Mouse (Mus musculus): ENCODE results near the gene Mrpl52. TPM values are rescaled to one million over a fixed set of nuclear protein-coding genes. Genes with fewer than 3 reads are reported as not detected.
A peak's percentile ranks its signal among the peaks of the same experiment; 100 is the strongest.

The Mrpl52 gene
- 202 and 227 TPM in 2 replicates for polyA plus RNA-seq (2015; fragmentation: Nextera tagmentation; extraction: Ambion mirVana)

DNA sequence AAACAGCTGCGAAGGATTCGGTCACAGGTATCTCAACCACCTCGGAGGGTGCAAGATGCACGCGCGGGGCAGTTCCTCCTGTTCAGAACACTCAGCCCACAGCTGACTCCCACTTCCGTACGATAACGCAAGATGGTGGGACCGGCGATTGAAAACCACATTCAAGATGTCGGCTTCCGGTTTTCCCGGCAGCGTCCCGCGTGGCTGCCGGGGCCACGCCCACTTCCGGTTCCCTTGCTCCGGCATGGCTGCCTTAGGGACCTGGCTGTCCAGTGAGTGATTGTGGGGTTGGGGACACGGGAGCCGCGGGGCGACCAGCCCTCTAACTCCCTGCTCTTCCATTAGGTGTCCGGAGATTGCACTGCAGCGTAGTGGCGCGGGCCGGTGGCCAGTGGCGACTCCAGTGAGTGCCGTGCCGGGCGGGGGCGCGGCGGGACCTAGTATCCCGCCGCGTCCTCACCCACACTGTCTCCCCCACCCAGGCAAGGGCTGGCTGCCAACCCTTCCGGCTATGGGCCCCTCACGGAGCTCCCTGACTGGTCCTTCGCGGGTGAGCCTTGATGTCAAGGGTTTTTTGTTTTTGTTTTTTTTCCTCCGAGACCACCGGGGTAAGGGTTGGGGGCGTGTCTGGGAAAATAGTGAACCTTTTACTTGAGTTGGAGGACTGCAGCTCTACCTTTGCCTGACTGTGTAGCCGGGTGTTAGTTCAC, at the start of gene Mrpl52:
Gene Mrpl52 (plus strand): TSS at position 221 of the 710 bp plus-strand sequence.
- no peaks in the 10 kb centered on the region for H3K9me3 ChIP-seq (ENCODE audit: low read length)
- ATAC-seq (ENCODE audit: low FRiP score, low TSS enrichment): peak; percentile 74
- peak within 1 kb of the TSS; percentile 85 for H3K4me3 ChIP-seq (ENCODE audit: low read length)
- H3K4me1 ChIP-seq (ENCODE audit: insufficient read depth, low read length): peaks cover 26% of the 10 kb centered on the region
- H3K4me2 ChIP-seq (replicated peaks; ENCODE audit: low read depth, low read length): peak within 1 kb of the TSS; percentile 73
- peak within 1 kb of the TSS; percentile 91 for H3K27ac ChIP-seq (ENCODE audit: low read length)
- peak within 1 kb of the TSS; percentile 91 for H3K9ac ChIP-seq (replicated peaks; ENCODE audit: low read length)
- H3K36me3 ChIP-seq (ENCODE audit: insufficient read depth, low read length): 0 out of 2 replicates have a peak, but pooled peaks cover 9% of the 10 kb centered on the region
- no peaks in the 10 kb centered on the region for H3K27me3 ChIP-seq (ENCODE audit: insufficient read depth, low read length)
- WGBS: under 1% methylated on average over 47 of the region's 48 CpGs

DNA sequence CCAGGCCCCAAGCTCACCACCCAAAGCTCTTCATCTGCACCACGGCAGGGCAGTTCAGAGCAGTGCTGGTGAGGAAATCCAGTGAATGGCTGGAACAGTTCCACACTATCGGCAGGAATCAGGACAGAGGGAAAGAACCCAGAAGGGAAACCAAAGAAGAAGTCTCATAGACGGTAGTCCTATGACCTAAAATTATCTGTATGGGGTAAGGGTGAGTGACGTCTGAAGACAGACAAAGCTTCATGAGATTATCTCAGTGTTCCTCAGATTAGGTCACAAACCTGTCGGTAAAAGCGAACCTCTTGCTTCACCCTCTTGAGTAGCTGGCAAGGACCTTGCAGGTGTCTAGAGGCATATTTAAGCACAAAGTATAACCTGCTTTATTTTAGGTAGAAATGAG, 49.5 kb upstream of the Mrpl52 start:
- H3K4me1 ChIP-seq (ENCODE audit: insufficient read depth, low read length): peaks cover 25% of the 10 kb centered on the region
- H3K27me3 ChIP-seq (ENCODE audit: insufficient read depth, low read length): no peaks in the 10 kb centered on the region
- H3K27ac ChIP-seq (ENCODE audit: low read length): no peak overlapping the region
- H3K4me3 ChIP-seq (ENCODE audit: low read length): no peak overlapping the region
- no peak for ATAC-seq (ENCODE audit: low FRiP score, low TSS enrichment)
- no peaks in the 10 kb centered on the region for H3K36me3 ChIP-seq (ENCODE audit: insufficient read depth, low read length)
- no peak overlapping the region for H3K9ac ChIP-seq (replicated peaks; ENCODE audit: low read length)
- H3K4me2 ChIP-seq (replicated peaks; ENCODE audit: low read depth, low read length): no peak overlapping the region
- H3K9me3 ChIP-seq (ENCODE audit: low read length): no peaks in the 10 kb centered on the region
- 83% methylated on average over 6 of the region's 6 CpGs for WGBS

DNA sequence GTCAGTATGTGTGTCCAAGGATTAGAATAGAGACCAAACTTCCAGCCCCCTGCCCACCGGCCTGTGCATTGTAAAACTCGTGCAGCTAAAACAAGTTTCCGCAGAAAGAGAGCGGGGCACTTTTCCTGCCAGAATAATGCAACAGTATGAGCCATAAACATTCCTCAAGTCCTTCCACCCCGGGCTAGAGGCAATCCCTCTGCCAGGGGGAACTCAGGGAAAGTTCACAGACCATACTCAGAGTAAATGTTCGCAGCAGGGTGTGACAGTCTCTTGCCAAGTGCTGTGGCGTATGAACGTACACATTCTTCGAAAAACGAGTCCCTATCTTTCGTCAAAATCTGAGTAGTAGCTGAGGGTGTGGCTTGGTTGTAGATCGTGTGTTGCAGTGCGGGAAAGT, 47.1 kb upstream of the Mrpl52 start:
- no peak overlapping the region for H3K9ac ChIP-seq (replicated peaks; ENCODE audit: low read length)
- ATAC-seq (ENCODE audit: low FRiP score, low TSS enrichment): no peak
- no peaks in the 10 kb centered on the region for H3K27me3 ChIP-seq (ENCODE audit: insufficient read depth, low read length)
- no peaks in the 10 kb centered on the region for H3K9me3 ChIP-seq (ENCODE audit: low read length)
- H3K27ac ChIP-seq (ENCODE audit: low read length): 0 out of 2 replicates have a peak overlapping the region, but pooled peaks have one; percentile 36
- no peak overlapping the region for H3K4me2 ChIP-seq (replicated peaks; ENCODE audit: low read depth, low read length)
- WGBS: 53% methylated on average over 13 of the region's 13 CpGs
- H3K36me3 ChIP-seq (ENCODE audit: insufficient read depth, low read length): no peaks in the 10 kb centered on the region
- peaks cover 40% of the 10 kb centered on the region for H3K4me1 ChIP-seq (ENCODE audit: insufficient read depth, low read length)
- H3K4me3 ChIP-seq (ENCODE audit: low read length): no peak overlapping the region

DNA sequence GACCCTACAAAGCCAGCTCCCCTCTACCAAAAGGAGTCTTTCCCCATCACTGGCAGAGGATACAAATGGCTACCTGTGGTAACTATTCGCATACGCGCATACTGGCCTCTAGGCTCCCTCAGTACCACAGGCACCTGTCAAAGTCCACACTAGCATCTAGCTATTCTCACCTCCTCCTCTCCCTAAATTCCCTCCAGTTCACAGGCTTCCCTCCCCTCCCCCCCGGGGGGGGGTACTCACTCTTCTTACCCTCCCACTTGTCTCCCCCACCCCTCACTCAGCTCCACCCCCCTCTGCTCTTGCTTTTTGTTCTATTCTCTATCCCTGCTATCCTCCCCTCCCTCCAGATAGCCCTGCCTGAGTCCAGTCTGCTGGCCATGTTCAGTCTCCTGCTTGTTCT, 46.1 kb upstream of the Mrpl52 start:
- no peak for ATAC-seq (ENCODE audit: low FRiP score, low TSS enrichment)
- Histone ChIP-seq H3K27ac (ENCODE audit: low read length) (no peak overlapping the region), H3K36me3 (ENCODE audit: insufficient read depth, low read length) (no peaks in the 10 kb centered on the region), H3K9me3 (ENCODE audit: low read length) (no peaks in the 10 kb centered on the region), H3K9ac (replicated peaks; ENCODE audit: low read length) (no peak overlapping the region), H3K4me1 (ENCODE audit: insufficient read depth, low read length) (peaks cover 41% of the 10 kb centered on the region), H3K4me3 (ENCODE audit: low read length) (no peak overlapping the region), H3K4me2 (replicated peaks; ENCODE audit: low read depth, low read length) (no peak overlapping the region), H3K27me3 (ENCODE audit: insufficient read depth, low read length) (no peaks in the 10 kb centered on the region)
- WGBS: 71% methylated on average over 4 of the region's 4 CpGs

DNA sequence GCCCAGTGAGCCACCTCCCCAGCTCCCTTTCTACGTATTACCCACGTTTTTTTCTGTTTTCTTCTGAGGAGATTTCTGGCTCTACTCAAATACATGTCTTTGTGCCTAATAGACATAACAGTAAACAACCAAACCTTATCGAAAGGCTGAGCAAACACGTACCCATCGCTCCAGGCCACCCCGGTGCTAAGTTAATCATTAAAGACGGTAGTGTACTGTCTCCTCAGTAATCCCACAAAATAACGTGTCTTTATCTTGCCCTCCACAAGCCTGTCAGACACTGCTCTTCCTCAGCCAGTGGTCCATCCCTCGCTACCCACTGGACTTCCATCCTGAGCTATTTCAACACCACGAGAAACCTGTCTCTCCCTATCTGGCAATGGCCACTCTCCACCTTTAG, 44.9 kb upstream of the Mrpl52 start:
- no peak overlapping the region for H3K4me3 ChIP-seq (ENCODE audit: low read length)
- no peak overlapping the region for H3K4me2 ChIP-seq (replicated peaks; ENCODE audit: low read depth, low read length)
- H3K36me3 ChIP-seq (ENCODE audit: insufficient read depth, low read length): no peaks in the 10 kb centered on the region
- H3K9me3 ChIP-seq (ENCODE audit: low read length): no peaks in the 10 kb centered on the region
- ATAC-seq (ENCODE audit: low FRiP score, low TSS enrichment): no peak
- no peak overlapping the region for H3K9ac ChIP-seq (replicated peaks; ENCODE audit: low read length)
- H3K27me3 ChIP-seq (ENCODE audit: insufficient read depth, low read length): no peaks in the 10 kb centered on the region
- no peak overlapping the region for H3K27ac ChIP-seq (ENCODE audit: low read length)
- peaks cover 51% of the 10 kb centered on the region for H3K4me1 ChIP-seq (ENCODE audit: insufficient read depth, low read length)
- 71% methylated on average over 10 of the region's 10 CpGs for WGBS

DNA sequence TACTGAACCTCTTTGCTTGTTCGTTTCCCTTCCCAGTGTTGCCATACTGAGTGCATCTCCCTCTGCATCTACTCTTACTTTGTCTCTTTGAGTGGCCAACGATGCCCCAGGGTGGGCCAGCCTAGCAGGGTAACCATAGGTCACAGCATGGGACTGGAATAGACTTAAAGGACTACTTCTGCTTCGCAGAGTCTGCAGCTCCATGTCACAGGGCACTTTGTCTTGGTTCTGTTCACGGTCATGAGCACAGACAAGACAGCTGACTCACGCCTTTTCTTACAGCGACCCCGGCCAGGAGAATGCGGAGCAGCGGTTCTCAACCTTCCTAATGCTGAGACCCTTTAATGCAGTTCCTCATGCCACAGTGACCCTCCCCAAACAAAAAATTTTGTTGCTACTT, 44.1 kb upstream of the Mrpl52 start:
- no peak overlapping the region for H3K9ac ChIP-seq (replicated peaks; ENCODE audit: low read length)
- 0 out of 2 replicates have a peak overlapping the region, but pooled peaks have one; percentile 3 for H3K27ac ChIP-seq (ENCODE audit: low read length)
- no peak overlapping the region for H3K4me2 ChIP-seq (replicated peaks; ENCODE audit: low read depth, low read length)
- H3K9me3 ChIP-seq (ENCODE audit: low read length): no peaks in the 10 kb centered on the region
- ATAC-seq (ENCODE audit: low FRiP score, low TSS enrichment): no peak
- 57% methylated on average over 9 of the region's 9 CpGs for WGBS
- peaks cover 54% of the 10 kb centered on the region for H3K4me1 ChIP-seq (ENCODE audit: insufficient read depth, low read length)
- H3K27me3 ChIP-seq (ENCODE audit: insufficient read depth, low read length): no peaks in the 10 kb centered on the region
- H3K4me3 ChIP-seq (ENCODE audit: low read length): no peak overlapping the region
- no peaks in the 10 kb centered on the region for H3K36me3 ChIP-seq (ENCODE audit: insufficient read depth, low read length)

DNA sequence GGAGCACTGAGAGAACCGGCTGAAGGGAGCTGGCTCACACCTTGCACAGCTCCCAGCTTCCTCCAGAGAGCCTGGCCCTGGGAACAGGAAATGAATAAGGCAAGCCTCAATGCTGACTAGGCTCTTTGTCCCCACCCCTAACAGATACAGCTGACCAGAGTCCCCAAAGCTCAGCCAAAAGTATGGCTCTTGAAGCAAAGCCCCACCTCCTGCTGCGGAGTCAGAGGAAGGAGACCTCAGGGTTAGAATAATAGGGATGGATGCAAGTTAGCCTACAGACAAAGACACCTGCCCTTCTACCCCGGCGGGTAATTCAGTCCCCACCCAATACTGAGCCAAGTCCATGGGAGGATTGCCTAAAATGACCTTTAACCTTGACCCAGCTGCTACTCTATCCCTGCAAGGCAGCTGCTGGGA, 43.3 kb upstream of the Mrpl52 start:
- Histone ChIP-seq H3K27ac (ENCODE audit: low read length) (no peak overlapping the region; the same call in 1 of the 2 replicates), H3K9ac (replicated peaks; ENCODE audit: low read length) (peak overlapping the region; percentile 37; the same call in 1 of the 2 replicates), H3K36me3 (ENCODE audit: insufficient read depth, low read length) (no peaks in the 10 kb centered on the region), H3K27me3 (ENCODE audit: insufficient read depth, low read length) (no peaks in the 10 kb centered on the region), H3K4me2 (replicated peaks; ENCODE audit: low read depth, low read length) (no peak overlapping the region), H3K4me1 (ENCODE audit: insufficient read depth, low read length) (peaks cover 58% of the 10 kb centered on the region), H3K4me3 (ENCODE audit: low read length) (no peak overlapping the region), H3K9me3 (ENCODE audit: low read length) (no peaks in the 10 kb centered on the region)
- peak; percentile 63 for ATAC-seq (ENCODE audit: low FRiP score, low TSS enrichment)
- 19% methylated on average over 4 of the region's 4 CpGs for WGBS

DNA sequence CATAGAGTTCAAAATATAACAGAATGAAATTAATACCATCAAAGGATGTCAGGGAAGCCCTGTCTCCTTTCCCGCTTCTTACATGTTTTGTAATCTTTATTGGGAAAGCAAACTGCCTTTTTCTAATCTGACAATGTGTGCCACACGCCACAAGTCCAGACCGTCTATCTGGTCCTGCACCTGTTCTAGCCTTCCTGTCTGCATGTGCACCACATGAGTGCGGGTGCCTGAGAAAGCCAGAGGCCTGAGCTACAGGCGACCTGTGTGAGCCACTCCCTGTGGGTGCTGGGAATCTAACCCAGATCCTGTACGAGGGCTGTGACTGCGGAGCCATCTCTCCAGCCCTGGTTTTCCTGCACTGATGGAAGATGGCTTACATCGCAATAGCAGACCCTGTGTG, 42.3 kb upstream of the Mrpl52 start:
- Histone ChIP-seq H3K4me2 (replicated peaks; ENCODE audit: low read depth, low read length) (no peak overlapping the region), H3K27me3 (ENCODE audit: insufficient read depth, low read length) (no peaks in the 10 kb centered on the region), H3K9me3 (ENCODE audit: low read length) (no peaks in the 10 kb centered on the region), H3K4me3 (ENCODE audit: low read length) (no peak overlapping the region), H3K27ac (ENCODE audit: low read length) (no peak overlapping the region), H3K9ac (replicated peaks; ENCODE audit: low read length) (no peak overlapping the region), H3K36me3 (ENCODE audit: insufficient read depth, low read length) (no peaks in the 10 kb centered on the region), H3K4me1 (ENCODE audit: insufficient read depth, low read length) (peaks cover 57% of the 10 kb centered on the region)
- ATAC-seq (ENCODE audit: low FRiP score, low TSS enrichment): no peak
- 92% methylated on average over 8 of the region's 8 CpGs for WGBS

DNA sequence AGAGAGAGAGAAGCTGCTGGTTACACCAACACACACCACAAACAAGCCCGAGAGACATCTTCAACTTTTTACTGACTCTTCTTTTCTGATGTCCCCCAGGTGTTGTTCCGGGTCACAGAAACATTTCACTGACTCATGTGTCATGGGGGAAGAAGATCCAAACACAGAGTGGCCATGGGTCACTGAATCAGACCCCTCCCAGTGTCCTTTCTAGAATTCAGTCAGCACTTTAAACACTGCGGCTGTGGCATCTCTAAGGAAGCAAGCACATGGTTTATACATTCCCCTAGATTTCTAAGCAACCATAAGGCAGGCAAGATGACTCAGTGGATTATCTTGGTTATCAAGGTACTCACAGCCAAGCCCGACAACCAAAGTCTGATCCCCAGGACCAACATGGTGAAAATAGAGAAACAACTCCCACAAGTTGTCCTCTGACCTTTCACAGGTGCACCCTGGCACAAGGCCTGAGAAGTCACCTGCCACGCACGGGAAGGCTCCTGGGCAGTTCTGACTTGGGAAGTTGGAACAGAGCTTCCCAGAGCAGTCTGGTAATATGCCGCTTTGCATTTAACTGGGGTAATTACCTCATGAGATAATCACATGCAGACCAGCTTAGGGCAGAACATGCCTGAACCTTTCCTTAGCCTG, 40.6 kb upstream of the Mrpl52 start:
- Histone ChIP-seq H3K9ac (replicated peaks; ENCODE audit: low read length) (no peak overlapping the region), H3K4me3 (ENCODE audit: low read length) (no peak overlapping the region), H3K4me1 (ENCODE audit: insufficient read depth, low read length) (peaks cover 47% of the 10 kb centered on the region), H3K27ac (ENCODE audit: low read length) (peak overlapping the region; percentile 37), H3K27me3 (ENCODE audit: insufficient read depth, low read length) (no peaks in the 10 kb centered on the region), H3K36me3 (ENCODE audit: insufficient read depth, low read length) (no peaks in the 10 kb centered on the region), H3K9me3 (ENCODE audit: low read length) (no peaks in the 10 kb centered on the region), H3K4me2 (replicated peaks; ENCODE audit: low read depth, low read length) (no peak overlapping the region)
- peak; percentile 39; the same call in 1 of the 2 replicates for ATAC-seq (ENCODE audit: low FRiP score, low TSS enrichment)
- 36% methylated on average over 7 of the region's 7 CpGs for WGBS

DNA sequence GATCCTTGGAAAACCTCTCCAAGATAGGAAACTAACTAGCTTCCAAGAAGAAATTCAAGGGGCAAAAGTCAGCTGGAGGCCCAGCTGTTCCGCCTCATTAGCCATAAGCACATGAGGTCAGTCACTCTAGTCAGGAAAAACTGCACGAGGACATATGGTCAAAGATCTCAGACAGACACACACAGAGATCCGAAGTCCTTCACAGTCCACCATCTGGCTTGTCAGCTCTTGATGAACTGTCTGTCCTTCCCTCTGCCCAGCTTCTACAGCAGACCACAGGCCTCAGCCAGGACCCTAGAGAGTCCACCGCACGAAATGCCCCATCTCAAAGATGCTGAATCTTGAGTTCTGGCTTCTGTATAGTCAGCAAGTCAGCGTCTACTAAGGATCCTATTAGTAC, 39.2 kb upstream of the Mrpl52 start:
- Histone ChIP-seq H3K27ac (ENCODE audit: low read length) (peak overlapping the region; percentile 67; the same call in 1 of the 2 replicates), H3K36me3 (ENCODE audit: insufficient read depth, low read length) (no peaks in the 10 kb centered on the region), H3K9me3 (ENCODE audit: low read length) (no peaks in the 10 kb centered on the region), H3K4me2 (replicated peaks; ENCODE audit: low read depth, low read length) (no peak overlapping the region), H3K4me3 (ENCODE audit: low read length) (no peak overlapping the region), H3K9ac (replicated peaks; ENCODE audit: low read length) (no peak overlapping the region), H3K27me3 (ENCODE audit: insufficient read depth, low read length) (no peaks in the 10 kb centered on the region), H3K4me1 (ENCODE audit: insufficient read depth, low read length) (peaks cover 36% of the 10 kb centered on the region)
- 19% methylated on average over 6 of the region's 6 CpGs for WGBS
- ATAC-seq (ENCODE audit: low FRiP score, low TSS enrichment): peak; percentile 61

Measured in kidney, embryonic 16.5 days (tissue).